Mouse (Mus musculus): Measurements from ENCODE around the gene 1700049E17Rik2. TPM values are rescaled to one million over a fixed set of nuclear protein-coding genes. Genes with fewer than 3 reads are reported as not detected.

The 1700049E17Rik2 gene
- polyA plus RNA-seq (2015; fragmentation: Illumina TruSeq; extraction: RNeasy Lipid Tissue Mini Kit (QIAGEN cat#74804); ENCODE audit: insufficient read depth, low read depth, low replicate concordance), result not detected

DNA sequence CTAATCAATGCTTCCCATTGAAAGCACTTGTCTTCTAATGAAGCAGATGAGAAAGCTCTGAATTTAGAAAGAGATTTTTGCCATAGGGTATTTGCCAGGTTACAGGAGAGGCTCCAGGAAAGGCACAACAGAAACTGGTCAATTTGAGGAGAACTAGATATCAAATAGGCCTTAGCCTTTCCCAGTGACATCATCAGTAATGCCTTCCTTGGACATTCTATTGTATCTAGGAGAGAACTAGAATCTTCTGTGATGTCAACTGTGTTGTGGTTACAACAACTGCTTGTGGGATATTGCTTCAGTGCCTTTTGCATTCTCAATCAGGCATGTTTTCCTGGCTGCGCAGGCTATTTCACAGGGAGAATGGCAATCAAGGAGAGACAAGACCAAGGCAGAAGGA, at the start of gene 1700049E17Rik2:
TSS of gene 1700049E17Rik2 (plus strand) at position 301 of the 400 bp plus-strand sequence.

GRCm38 (mm10) chr14:41555483-41555882, 17.5 kb upstream of the 1700049E17Rik2 start, which contains the start of gene Gm7970:
TSS of gene Gm7970 (minus strand) at chr14:41555583.

DNA sequence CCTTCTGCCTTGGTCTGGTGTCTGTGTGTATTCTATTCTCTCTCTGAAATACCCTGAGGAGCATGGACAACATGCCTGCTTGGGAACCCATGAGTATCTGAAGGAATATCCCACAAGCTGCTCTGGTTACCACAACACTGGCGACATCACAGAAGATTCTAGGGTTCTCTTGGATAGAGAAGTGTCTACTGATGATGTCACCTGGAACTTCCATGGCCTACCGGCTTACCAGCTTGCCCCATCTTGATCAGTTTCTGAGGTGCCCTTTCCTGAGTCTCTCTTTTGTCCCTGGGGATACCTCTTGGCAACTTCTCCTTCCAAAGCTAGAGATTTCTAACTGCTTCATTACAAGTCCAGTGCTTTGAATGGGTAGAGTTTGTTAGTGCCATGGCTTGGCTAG, 51.5 kb downstream of the 1700049E17Rik2 start, which contains the start of gene Gm3072:
TSS of gene Gm3072 (minus strand) at position 101 of the 400 bp plus-strand sequence.

Other genes with a start within 250 kb of the 1700049E17Rik2 start
- gene Gm5798, start 224.6 kb upstream of the 1700049E17Rik2 start, polyA plus RNA-seq (2015; fragmentation: Illumina TruSeq; extraction: RNeasy Lipid Tissue Mini Kit (QIAGEN cat#74804); ENCODE audit: insufficient read depth, low read depth, low replicate concordance), result not detected
- gene Gm7945, start 186.8 kb upstream of the 1700049E17Rik2 start, polyA plus RNA-seq (2015; fragmentation: Illumina TruSeq; extraction: RNeasy Lipid Tissue Mini Kit (QIAGEN cat#74804); ENCODE audit: insufficient read depth, low read depth, low replicate concordance), result not detected
- not detected for gene Gm6482, start 164.9 kb upstream of the 1700049E17Rik2 start, polyA plus RNA-seq (2015; fragmentation: Illumina TruSeq; extraction: RNeasy Lipid Tissue Mini Kit (QIAGEN cat#74804); ENCODE audit: insufficient read depth, low read depth, low replicate concordance)
- gene Gm7954, start 119.7 kb upstream of the 1700049E17Rik2 start, polyA plus RNA-seq (2015; fragmentation: Illumina TruSeq; extraction: RNeasy Lipid Tissue Mini Kit (QIAGEN cat#74804); ENCODE audit: insufficient read depth, low read depth, low replicate concordance), result not detected
- gene Gm3486, start 83.7 kb upstream of the 1700049E17Rik2 start, polyA plus RNA-seq (2015; fragmentation: Illumina TruSeq; extraction: RNeasy Lipid Tissue Mini Kit (QIAGEN cat#74804); ENCODE audit: insufficient read depth, low read depth, low replicate concordance), result not detected
- gene Gm7970, start 17.6 kb upstream of the 1700049E17Rik2 start, polyA plus RNA-seq (2015; fragmentation: Illumina TruSeq; extraction: RNeasy Lipid Tissue Mini Kit (QIAGEN cat#74804); ENCODE audit: insufficient read depth, low read depth, low replicate concordance), result not detected
- gene Gm3072, start 51.4 kb downstream of the 1700049E17Rik2 start, polyA plus RNA-seq (2015; fragmentation: Illumina TruSeq; extraction: RNeasy Lipid Tissue Mini Kit (QIAGEN cat#74804); ENCODE audit: insufficient read depth, low read depth, low replicate concordance), result not detected
- not detected for gene Gm3676, start 73.3 kb downstream of the 1700049E17Rik2 start, polyA plus RNA-seq (2015; fragmentation: Illumina TruSeq; extraction: RNeasy Lipid Tissue Mini Kit (QIAGEN cat#74804); ENCODE audit: insufficient read depth, low read depth, low replicate concordance)
- gene Gm8068, start 128.7 kb downstream of the 1700049E17Rik2 start, polyA plus RNA-seq (2015; fragmentation: Illumina TruSeq; extraction: RNeasy Lipid Tissue Mini Kit (QIAGEN cat#74804); ENCODE audit: insufficient read depth, low read depth, low replicate concordance), result not detected
- gene Gm7929, start 177.4 kb downstream of the 1700049E17Rik2 start, polyA plus RNA-seq (2015; fragmentation: Illumina TruSeq; extraction: RNeasy Lipid Tissue Mini Kit (QIAGEN cat#74804); ENCODE audit: insufficient read depth, low read depth, low replicate concordance), result not detected
- not detected for gene Gm47189, start 199.2 kb downstream of the 1700049E17Rik2 start, polyA plus RNA-seq (2015; fragmentation: Illumina TruSeq; extraction: RNeasy Lipid Tissue Mini Kit (QIAGEN cat#74804); ENCODE audit: insufficient read depth, low read depth, low replicate concordance)

All from pancreas, adult 10 weeks (tissue).